ENCODE assay signal across 8 mouse cellular contexts in the genomic region with DNA sequence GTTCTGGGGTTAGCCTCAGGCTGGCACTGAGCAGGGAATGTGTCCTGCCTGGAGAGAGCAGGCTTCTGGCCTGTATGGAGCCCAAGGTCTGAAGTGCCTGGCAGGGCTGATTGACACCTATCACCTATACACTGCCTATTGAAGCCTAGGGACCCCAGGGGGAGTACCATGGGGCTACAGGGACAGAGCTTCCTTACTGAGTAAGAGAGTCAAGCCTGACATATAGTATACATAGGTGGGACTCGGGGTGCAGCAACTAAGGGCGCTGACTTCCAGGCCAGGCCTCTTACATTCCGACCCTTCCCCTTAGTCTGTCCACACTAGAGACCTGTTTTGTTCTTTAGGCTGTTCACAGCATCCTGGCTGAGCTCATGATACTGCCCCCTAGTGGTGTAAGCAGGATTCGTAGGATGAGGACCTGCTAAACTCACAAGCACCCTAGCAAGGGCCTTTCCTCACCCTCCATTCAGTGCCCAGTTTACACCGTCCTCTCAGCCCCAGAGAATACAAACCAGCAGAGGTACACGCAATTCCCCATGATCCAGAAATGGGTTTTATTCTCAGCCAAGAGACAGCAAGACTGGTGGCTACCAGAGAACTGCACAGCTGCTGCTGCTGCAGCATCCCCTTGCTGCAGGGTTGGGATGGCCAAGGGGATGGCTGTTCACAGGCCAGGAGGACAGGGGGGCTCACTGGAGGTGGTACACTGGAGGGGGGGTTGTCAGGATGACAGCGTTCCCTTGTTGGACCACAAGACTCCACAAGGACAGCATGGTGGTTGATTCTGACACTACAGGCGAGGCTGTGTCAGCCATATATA. TPM values are rescaled to one million over a fixed set of nuclear protein-coding genes. Genes with fewer than 3 reads are reported as not detected.
DNase-seq lines count a peak whose midpoint lies in the region; ATAC-seq and TF ChIP-seq lines count a peak whose summit lies in the region.

No protein-coding gene starts in this region.

- 55% methylated on average over 8 of the region's 8 CpGs for WGBS in heart, postnatal 0 days
- WGBS in heart, embryonic 12.5 days, result 50% methylated on average over 8 of the region's 8 CpGs
- WGBS in embryonic facial prominence, embryonic 11.5 days, result 48% methylated on average over 8 of the region's 8 CpGs

- no peak overlapping the region for H3K27ac ChIP-seq in heart, postnatal 0 days (ENCODE audit: low read depth)
- no peak overlapping the region for H3K27ac ChIP-seq in heart, embryonic 12.5 days (ENCODE audit: poor library complexity, severe bottlenecking)
- H3K27ac ChIP-seq in embryonic facial prominence, embryonic 11.5 days (replicated peaks; ENCODE audit: low read depth, low read length), result no peak overlapping the region

- H3K27me3 ChIP-seq in heart, postnatal 0 days (ENCODE audit: control insufficient read depth, insufficient read depth, low read length), result peaks cover 19% of the 10 kb centered on the region
- H3K27me3 ChIP-seq in heart, embryonic 12.5 days (replicated peaks), result peaks cover 9% of the 10 kb centered on the region; the same call in 1 of the 2 replicates
- no peaks in the 10 kb centered on the region for H3K27me3 ChIP-seq in embryonic facial prominence, embryonic 11.5 days (ENCODE audit: control insufficient read depth, insufficient read depth, low read length)

- H3K36me3 ChIP-seq in heart, postnatal 0 days (replicated peaks; ENCODE audit: control insufficient read depth, insufficient read depth, low read length), result peaks cover 53% of the 10 kb centered on the region
- H3K36me3 ChIP-seq in heart, embryonic 12.5 days, result peaks cover 70% of the 10 kb centered on the region
- peaks cover 5% of the 10 kb centered on the region for H3K36me3 ChIP-seq in embryonic facial prominence, embryonic 11.5 days (replicated peaks; ENCODE audit: control insufficient read depth, insufficient read depth, low read depth, low read length)

- H3K9me3 ChIP-seq in heart, postnatal 0 days (replicated peaks; ENCODE audit: control insufficient read depth, low read length), result no peaks in the 10 kb centered on the region
- H3K9me3 ChIP-seq in heart, embryonic 12.5 days (replicated peaks), result no peaks in the 10 kb centered on the region
- H3K9me3 ChIP-seq in embryonic facial prominence, embryonic 11.5 days (replicated peaks; ENCODE audit: control insufficient read depth, low read length), result no peaks in the 10 kb centered on the region

- TF ChIP-seq CTCF in heart, postnatal 0 days (IDR thresholded peaks at IDR 0.05; ENCODE audit: low read depth), result peak; percentile 74

- peaks cover 5% of the 10 kb centered on the region; the same call in 1 of the 2 replicates for H3K4me1 ChIP-seq in heart, postnatal 0 days (ENCODE audit: control insufficient read depth, insufficient read depth)
- peaks cover 24% of the 10 kb centered on the region for H3K4me1 ChIP-seq in heart, embryonic 12.5 days (replicated peaks)
- H3K4me1 ChIP-seq in embryonic facial prominence, embryonic 11.5 days (ENCODE audit: control insufficient read depth, insufficient read depth, low read length), result peaks cover 8% of the 10 kb centered on the region

- H3K4me3 ChIP-seq in heart, postnatal 0 days (ENCODE audit: low read depth, low read length), result no peak overlapping the region
- H3K4me3 ChIP-seq in heart, embryonic 12.5 days, result no peak overlapping the region
- no peak overlapping the region for H3K4me3 ChIP-seq in embryonic facial prominence, embryonic 11.5 days (ENCODE audit: low read depth, low read length)

- H3K9ac ChIP-seq in heart, postnatal 0 days (replicated peaks; ENCODE audit: low read depth, low read length), result no peak overlapping the region
- no peak overlapping the region for H3K9ac ChIP-seq in heart, embryonic 12.5 days
- no peak overlapping the region for H3K9ac ChIP-seq in embryonic facial prominence, embryonic 11.5 days (replicated peaks; ENCODE audit: low read length)

- no peak overlapping the region for H3K4me2 ChIP-seq in heart, postnatal 0 days (ENCODE audit: low read depth, low read length)
- H3K4me2 ChIP-seq in heart, embryonic 12.5 days, result no peak overlapping the region
- H3K4me2 ChIP-seq in embryonic facial prominence, embryonic 11.5 days (ENCODE audit: low read depth, low read length), result no peak overlapping the region

- TF ChIP-seq EP300 in heart, postnatal 0 days (IDR thresholded peaks at IDR 0.05; ENCODE audit: low read depth), result no peak

- no peak for DNase-seq in heart, postnatal 0 days (ENCODE audit: low spot score)
- DNase-seq in CD4-positive helper T cell, adult 2 months (ENCODE audit: low read depth, low spot score), result peak; percentile 65
- peak; percentile 75 for DNase-seq in adrenal gland, postnatal 14 days
- DNase-seq in embryonic facial prominence, embryonic 11.5 days (ENCODE audit: low spot score), result peak; percentile 85
- peak; percentile 74 to 81 for DNase-seq in left cerebral cortex, postnatal 25 days (ENCODE audit: low spot score in 2 of 2)
- DNase-seq in natural killer cell, adult 2 months (ENCODE audit: low spot score in 2 of 2), result peak; percentile 43 to 58
- no peak for DNase-seq in ovary, postnatal 14 days (ENCODE audit: low spot score)

- intact Hi-C loops in left cerebral cortex, postnatal 25 days (cut with DNase I), result no loop called here

- no peak for ATAC-seq in heart, postnatal 0 days (ENCODE audit: insufficient read depth, low read depth)
- no peak for ATAC-seq in heart, embryonic 12.5 days (ENCODE audit: insufficient number of reproducible peaks, low FRiP score)
- ATAC-seq in embryonic facial prominence, embryonic 11.5 days (replicated peaks; ENCODE audit: insufficient number of reproducible peaks, low FRiP score, low TSS enrichment, low read depth), result no peak

RNA-seq across cellular contexts. Expression of a gene that starts 20.3 kb away (rescaled TPM):
- 248 and 262 TPM in 2 replicates for total RNA-seq in heart, postnatal 0 days (2014; rRNA removed; ENCODE audit: low replicate concordance)
- polyA plus RNA-seq in heart, postnatal 0 days (2015; fragmentation: Nextera tagmentation; extraction: Ambion mirVana), result 330 and 353 TPM in 2 replicates
- 284 and 317 TPM in 2 replicates for polyA plus RNA-seq in heart, embryonic 12.5 days (2016; fragmentation: Nextera tagmentation; extraction: Ambion mirVana)
- total RNA-seq in adrenal gland, postnatal 14 days (2021), result 251 and 254 TPM in 2 replicates
- polyA plus RNA-seq in embryonic facial prominence, embryonic 11.5 days (2014; fragmentation: Nextera tagmentation; extraction: Ambion mirVana), result 392 and 406 TPM in 2 replicates
- 100 to 1,000 TPM; 213 to 214 TPM for total RNA-seq in left cerebral cortex, postnatal 25 days (2021)

RNA-seq across cellular contexts. Expression of a gene that starts 21.0 kb away (rescaled TPM):
- 46.7 and 56.4 TPM in 2 replicates for total RNA-seq in heart, postnatal 0 days (2014; rRNA removed; ENCODE audit: low replicate concordance)
- polyA plus RNA-seq in heart, postnatal 0 days (2015; fragmentation: Nextera tagmentation; extraction: Ambion mirVana), result 20.8 and 23.4 TPM in 2 replicates
- polyA plus RNA-seq in heart, embryonic 12.5 days (2016; fragmentation: Nextera tagmentation; extraction: Ambion mirVana), result 28.4 and 30.7 TPM in 2 replicates
- 69.4 and 72.8 TPM in 2 replicates for total RNA-seq in adrenal gland, postnatal 14 days (2021)
- 14.9 and 15.2 TPM in 2 replicates for polyA plus RNA-seq in embryonic facial prominence, embryonic 11.5 days (2014; fragmentation: Nextera tagmentation; extraction: Ambion mirVana)
- 10 to 100 TPM; 82.6 to 82.8 TPM for total RNA-seq in left cerebral cortex, postnatal 25 days (2021)

RNA-seq across cellular contexts. Expression of a gene that starts 44.0 kb away (rescaled TPM):
- total RNA-seq in heart, postnatal 0 days (2014; rRNA removed; ENCODE audit: low replicate concordance), result 61.9 and 79.9 TPM in 2 replicates
- 17.6 and 18.5 TPM in 2 replicates for polyA plus RNA-seq in heart, postnatal 0 days (2015; fragmentation: Nextera tagmentation; extraction: Ambion mirVana)
- 40.5 and 42.2 TPM in 2 replicates for polyA plus RNA-seq in heart, embryonic 12.5 days (2016; fragmentation: Nextera tagmentation; extraction: Ambion mirVana)
- 61.8 and 67.0 TPM in 2 replicates for total RNA-seq in adrenal gland, postnatal 14 days (2021)
- polyA plus RNA-seq in embryonic facial prominence, embryonic 11.5 days (2014; fragmentation: Nextera tagmentation; extraction: Ambion mirVana), result 41.1 and 46.0 TPM in 2 replicates
- total RNA-seq in left cerebral cortex, postnatal 25 days (2021), result 10 to 100 TPM; 67.5 to 73.1 TPM

RNA-seq across cellular contexts. Expression of a gene that starts 45.0 kb away (rescaled TPM):
- 3.4 and 10.3 TPM in 2 replicates for total RNA-seq in heart, postnatal 0 days (2014; rRNA removed; ENCODE audit: low replicate concordance)
- polyA plus RNA-seq in heart, postnatal 0 days (2015; fragmentation: Nextera tagmentation; extraction: Ambion mirVana), result 1.5 and 1.6 TPM in 2 replicates
- 6.2 and 7.6 TPM in 2 replicates for polyA plus RNA-seq in heart, embryonic 12.5 days (2016; fragmentation: Nextera tagmentation; extraction: Ambion mirVana)
- 18.9 and 26.7 TPM in 2 replicates for total RNA-seq in adrenal gland, postnatal 14 days (2021)
- polyA plus RNA-seq in embryonic facial prominence, embryonic 11.5 days (2014; fragmentation: Nextera tagmentation; extraction: Ambion mirVana), result 31.0 and 35.3 TPM in 2 replicates
- total RNA-seq in left cerebral cortex, postnatal 25 days (2021), result 1,000 to 10,000 TPM; 1,197 to 1,302 TPM

RNA-seq across cellular contexts. Expression of a gene that starts 48.2 kb away (rescaled TPM):
- 47.2 and 55.1 TPM in 2 replicates for total RNA-seq in heart, postnatal 0 days (2014; rRNA removed; ENCODE audit: low replicate concordance)
- polyA plus RNA-seq in heart, postnatal 0 days (2015; fragmentation: Nextera tagmentation; extraction: Ambion mirVana), result 30.0 and 32.1 TPM in 2 replicates
- polyA plus RNA-seq in heart, embryonic 12.5 days (2016; fragmentation: Nextera tagmentation; extraction: Ambion mirVana), result 42.7 and 44.2 TPM in 2 replicates
- total RNA-seq in adrenal gland, postnatal 14 days (2021), result 132 and 137 TPM in 2 replicates
- polyA plus RNA-seq in embryonic facial prominence, embryonic 11.5 days (2014; fragmentation: Nextera tagmentation; extraction: Ambion mirVana), result 57.2 and 64.2 TPM in 2 replicates
- 10 to 100 TPM; 51.6 to 55.8 TPM for total RNA-seq in left cerebral cortex, postnatal 25 days (2021)

Comparison
In these comparisons a context has a peak if more than half of its experiments do, and no peak if none do; other contexts are left out.
1. DNase-seq: peak in CD4-positive helper T cell, adult 2 months (single experiment), adrenal gland, postnatal 14 days (single experiment), embryonic facial prominence, embryonic 11.5 days (single experiment), left cerebral cortex, postnatal 25 days (2 of 2) and natural killer cell, adult 2 months (2 of 2); none in heart, postnatal 0 days (single experiment) and ovary, postnatal 14 days (single experiment).